Mouse (Mus musculus) hindbrain, embryonic 11.5 days (tissue): ENCODE data around the gene Itgb6. TPM values are rescaled to one million over a fixed set of nuclear protein-coding genes. Genes with fewer than 3 reads are reported as not detected.

ENCODE experiments used
- ATAC-seq: fragments of 200-750 bp; cut with Nextera tagmentation; 2 replicates; pipeline ENCODE4 v1.8.0; 2017; ENCODE audit warnings: mild to moderate bottlenecking, moderate TSS enrichment, moderate library complexity; ENCODE audit not compliant: low FRiP score
- DNase-seq: peaks from one replicate; pipeline ENCODE4 v3.0.0-alpha.2; 2015; ENCODE audit warnings: low spot score
- H3K27ac ChIP-seq: fragments of 300-500 bp; sonication (generic); 2 replicates; pipeline ENCODE4 v1.5.1; 2014; ENCODE audit warnings: mild to moderate bottlenecking, low read depth, low read length
- H3K27me3 ChIP-seq: fragments of 300-500 bp; sonication (generic); 2 replicates; pipeline ENCODE4 v1.6.1; 2014; ENCODE audit warnings: mild to moderate bottlenecking, low read length, moderate library complexity, mixed read lengths; ENCODE audit not compliant: control insufficient read depth, insufficient read depth
- H3K36me3 ChIP-seq: fragments of 300-500 bp; sonication (generic); 2 replicates; pipeline ENCODE4 v1.6.1; 2014; ENCODE audit warnings: mild to moderate bottlenecking, low read length, moderate library complexity, mixed read lengths; ENCODE audit not compliant: control insufficient read depth, insufficient read depth
- H3K4me1 ChIP-seq: fragments of 300-500 bp; sonication (generic); replicated peaks from 2 replicates; pipeline ENCODE4 v1.6.1; 2014; ENCODE audit warnings: low read length, mixed read lengths; ENCODE audit not compliant: control insufficient read depth, insufficient read depth
- H3K4me2 ChIP-seq: fragments of 300-500 bp; sonication (generic); replicated peaks from 2 replicates; pipeline ENCODE4 v1.6.1; 2014; ENCODE audit warnings: mild to moderate bottlenecking, low read depth, low read length
- H3K4me3 ChIP-seq: fragments of 300-500 bp; sonication (generic); 2 replicates; pipeline ENCODE4 v1.5.1; 2014; ENCODE audit warnings: low read depth, low read length
- H3K9ac ChIP-seq: fragments of 300-500 bp; sonication (generic); 2 replicates; pipeline ENCODE4 v1.6.1; 2014; ENCODE audit warnings: low read depth, low read length
- H3K9me3 ChIP-seq: fragments of 300-500 bp; sonication (generic); 2 replicates; pipeline ENCODE4 v1.6.1; 2016; ENCODE audit warnings: low read length; ENCODE audit not compliant: control insufficient read depth
- WGBS: fragments of 180-500 bp; shearing (Covaris S2); extraction: QIAGEN DNeasy Blood & Tissue Kit; methylation state at CpG from one replicate; pipeline ENCODE4 v1.1.7; 2014; 5-methylcytosine and 5-hydroxymethylcytosine counted together
- polyA plus RNA-seq: library from polyadenylated mRNA; unstranded; fragments of >200 nt; fragmentation: Nextera tagmentation; extraction: Ambion mirVana; gene quantifications from 2 replicates; pipeline ENCODE4 v1.2.1, GENCODE M21; 2014

Gene Itgb6
- 0.45 and 0.71 TPM in 2 replicates for polyA plus RNA-seq

DNA sequence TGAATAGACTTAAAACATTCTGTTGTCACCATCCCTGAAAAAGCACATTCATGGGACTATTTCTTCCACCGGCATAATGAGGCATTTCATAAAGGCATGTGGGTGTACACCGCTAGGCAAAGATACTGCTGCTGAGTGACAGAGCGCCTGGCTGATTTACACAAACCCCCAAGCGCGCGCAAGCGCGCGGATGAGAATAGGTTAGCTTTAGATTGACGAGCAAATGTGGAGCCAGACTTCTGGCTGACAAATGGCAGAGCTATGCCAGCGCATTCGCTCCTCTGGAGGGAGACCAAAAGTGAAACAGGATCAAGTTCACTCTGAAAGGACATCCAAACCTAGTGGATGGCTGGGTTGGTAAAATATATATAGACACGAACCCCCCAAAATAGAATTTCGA lies at the start of gene Itgb6:
TSS of gene Itgb6 (minus strand) at position 130 of the 400 bp plus-strand sequence.
- Histone ChIP-seq H3K27me3 (no peaks in the 10 kb centered on the region), H3K9me3 (no peaks in the 10 kb centered on the region), H3K4me2 (no peak within 1 kb of the TSS), H3K27ac (no peak within 1 kb of the TSS), H3K4me1 (no peaks in the 10 kb centered on the region), H3K9ac (no peak within 1 kb of the TSS), H3K4me3 (no peak within 1 kb of the TSS), H3K36me3 (no peaks in the 10 kb centered on the region)
- 79% methylated on average over 14 of the region's 14 CpGs for WGBS
- no peak for DNase-seq
- no peak for ATAC-seq

DNA sequence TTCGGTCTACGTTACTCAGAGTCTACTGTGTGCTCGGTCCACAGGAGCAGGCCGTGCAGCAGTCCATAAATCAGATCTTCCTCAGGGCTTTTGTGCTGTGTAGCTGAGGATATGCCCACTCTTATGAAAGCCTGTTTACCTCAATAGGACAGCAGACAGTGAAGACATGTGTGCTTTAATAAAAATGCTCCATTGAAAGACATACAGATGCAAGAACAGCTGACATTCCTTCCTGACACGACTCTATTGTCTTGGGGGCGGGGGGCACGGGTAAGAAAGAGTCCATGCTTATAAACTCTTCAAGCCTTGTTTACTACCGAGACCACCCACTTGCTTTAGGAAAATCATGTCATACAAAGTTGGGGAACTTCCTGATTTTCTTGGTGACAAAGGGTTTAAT lies 44.0 kb upstream of the Itgb6 start:
- no peak overlapping the region for H3K4me3 ChIP-seq
- no peak for DNase-seq
- no peak for ATAC-seq
- no peaks in the 10 kb centered on the region for H3K4me1 ChIP-seq
- H3K4me2 ChIP-seq, result no peak overlapping the region
- H3K27ac ChIP-seq, result no peak overlapping the region
- no peak overlapping the region for H3K9ac ChIP-seq
- no peaks in the 10 kb centered on the region for H3K9me3 ChIP-seq
- 72% methylated on average over 8 of the region's 8 CpGs for WGBS
- H3K27me3 ChIP-seq, result no peaks in the 10 kb centered on the region
- H3K36me3 ChIP-seq, result no peaks in the 10 kb centered on the region

DNA sequence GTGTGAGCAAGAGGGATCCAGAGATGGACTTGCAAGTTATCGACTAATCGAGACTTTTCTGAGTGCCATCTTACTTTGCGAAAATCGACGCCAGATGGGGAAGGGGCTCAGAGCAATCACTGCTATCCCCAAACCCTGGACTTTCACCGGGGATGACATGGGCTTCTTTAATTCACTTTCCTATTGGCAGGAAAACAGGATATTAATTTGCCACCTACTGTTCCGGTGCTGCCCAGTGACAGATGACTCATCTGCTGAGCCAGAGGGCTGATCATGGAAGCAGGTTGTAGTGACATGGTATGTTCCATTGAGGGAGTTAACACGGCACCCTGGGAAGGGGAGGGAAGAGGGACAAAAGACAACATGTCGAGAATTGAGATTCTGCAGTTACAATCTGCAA lies 33.8 kb upstream of the Itgb6 start:
- Histone ChIP-seq H3K27ac (no peak overlapping the region), H3K36me3 (no peaks in the 10 kb centered on the region), H3K4me2 (no peak overlapping the region), H3K27me3 (no peaks in the 10 kb centered on the region), H3K9ac (no peak overlapping the region), H3K4me3 (no peak overlapping the region), H3K4me1 (no peaks in the 10 kb centered on the region), H3K9me3 (no peaks in the 10 kb centered on the region)
- 90% methylated on average over 9 of the region's 9 CpGs for WGBS
- ATAC-seq (no peak), DNase-seq (no peak)

DNA sequence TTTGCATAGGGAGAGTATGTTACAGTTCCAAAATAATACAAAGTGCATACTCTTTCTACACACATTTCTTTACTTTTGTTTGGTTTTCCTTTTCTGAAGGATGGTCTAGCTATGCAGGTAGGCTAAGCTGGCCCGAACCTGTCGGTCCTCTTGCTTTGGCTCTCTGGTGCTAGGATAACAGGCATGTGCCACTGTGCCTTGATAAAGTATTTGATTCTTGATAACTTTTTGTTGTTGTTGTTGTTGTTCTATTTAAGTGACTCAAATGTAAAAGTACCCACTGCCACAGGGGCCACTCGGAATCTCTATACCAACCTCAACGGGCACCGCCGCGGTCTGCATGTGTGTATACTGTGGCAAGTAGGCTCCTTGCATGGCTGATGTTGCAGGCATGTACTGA lies 32.7 kb upstream of the Itgb6 start:
- Histone ChIP-seq H3K27ac (no peak overlapping the region), H3K4me3 (no peak overlapping the region), H3K36me3 (no peaks in the 10 kb centered on the region), H3K4me2 (no peak overlapping the region), H3K9ac (no peak overlapping the region), H3K9me3 (no peaks in the 10 kb centered on the region), H3K27me3 (no peaks in the 10 kb centered on the region), H3K4me1 (no peaks in the 10 kb centered on the region)
- no peak for ATAC-seq
- WGBS, result 97% methylated on average over 7 of the region's 7 CpGs
- no peak for DNase-seq

DNA sequence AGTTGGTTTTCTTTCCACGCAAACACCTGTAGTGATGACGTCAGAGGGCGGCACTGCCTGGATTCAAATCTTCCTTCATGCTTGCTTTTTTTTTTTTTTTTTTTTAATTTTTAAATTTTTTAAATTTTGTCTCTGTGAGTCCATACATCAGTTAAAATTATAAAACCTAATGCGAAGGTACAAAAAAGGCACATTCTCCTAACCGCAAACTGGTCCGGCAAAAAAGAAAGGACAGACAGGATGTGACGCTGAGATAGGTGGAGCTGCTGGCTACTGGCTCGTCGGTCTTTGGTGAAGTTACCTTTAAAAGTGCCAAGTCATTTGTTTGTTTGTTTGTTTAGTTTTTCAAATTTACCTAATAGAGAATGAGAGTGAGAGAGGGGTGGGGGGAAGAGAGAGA lies 28.8 kb upstream of the Itgb6 start:
- H3K27me3 ChIP-seq, result no peaks in the 10 kb centered on the region
- no peaks in the 10 kb centered on the region for H3K36me3 ChIP-seq
- H3K4me2 ChIP-seq, result no peak overlapping the region
- WGBS, result 94% methylated on average over 9 of the region's 9 CpGs
- no peak for ATAC-seq
- H3K9ac ChIP-seq, result no peak overlapping the region
- no peaks in the 10 kb centered on the region for H3K9me3 ChIP-seq
- H3K4me1 ChIP-seq, result no peaks in the 10 kb centered on the region
- no peak overlapping the region for H3K4me3 ChIP-seq
- H3K27ac ChIP-seq, result no peak overlapping the region
- DNase-seq, result no peak

DNA sequence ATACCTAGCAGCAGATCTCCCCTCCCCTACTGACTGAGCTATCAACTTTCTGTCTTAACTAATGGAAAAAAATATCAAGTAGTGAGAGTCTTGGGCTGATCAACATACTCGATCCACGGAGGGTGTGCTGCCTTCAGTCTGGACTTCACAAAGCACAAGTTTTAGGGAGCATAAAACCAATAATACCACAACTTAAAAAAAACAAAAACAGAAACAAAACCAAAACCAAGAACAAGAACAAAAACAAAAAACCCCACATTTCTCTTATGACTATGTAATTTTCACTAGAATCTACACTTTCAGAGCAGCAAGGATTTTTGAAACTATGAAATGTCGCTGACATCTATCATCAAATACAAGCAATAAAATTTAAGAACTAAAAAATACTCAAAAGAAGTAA lies 28.1 kb upstream of the Itgb6 start:
- no peak overlapping the region for H3K27ac ChIP-seq
- no peaks in the 10 kb centered on the region for H3K4me1 ChIP-seq
- H3K9ac ChIP-seq, result no peak overlapping the region
- no peaks in the 10 kb centered on the region for H3K36me3 ChIP-seq
- DNase-seq (no peak), ATAC-seq (no peak)
- 87% methylated on average over 3 of the region's 3 CpGs for WGBS
- no peak overlapping the region for H3K4me2 ChIP-seq
- H3K27me3 ChIP-seq, result no peaks in the 10 kb centered on the region
- H3K4me3 ChIP-seq, result no peak overlapping the region
- H3K9me3 ChIP-seq, result no peaks in the 10 kb centered on the region

DNA sequence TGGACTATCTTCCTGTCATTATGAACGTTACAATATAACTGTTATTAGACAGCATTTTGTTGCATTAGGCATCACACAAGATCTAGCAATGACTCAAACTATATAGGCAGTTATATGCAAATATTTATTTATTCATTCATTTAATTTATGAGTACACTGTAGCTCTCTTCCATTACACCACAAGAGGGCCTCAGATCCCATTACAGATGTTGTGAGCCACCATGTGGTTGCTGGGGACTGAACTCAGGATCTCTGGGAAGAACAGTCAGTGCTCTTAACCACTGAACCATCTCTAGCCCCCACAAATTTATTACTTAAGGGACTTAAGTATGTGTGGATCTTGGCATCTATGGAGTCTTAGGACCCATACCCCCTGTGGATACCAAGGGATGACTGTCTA lies 26.1 kb upstream of the Itgb6 start:
- H3K9me3 ChIP-seq, result no peaks in the 10 kb centered on the region
- ATAC-seq (no peak), DNase-seq (no peak)
- WGBS, result 94% methylated on average over 1 of the region's 1 CpGs
- no peaks in the 10 kb centered on the region for H3K4me1 ChIP-seq
- no peak overlapping the region for H3K27ac ChIP-seq
- H3K36me3 ChIP-seq, result no peaks in the 10 kb centered on the region
- H3K27me3 ChIP-seq, result no peaks in the 10 kb centered on the region
- H3K4me3 ChIP-seq, result no peak overlapping the region
- no peak overlapping the region for H3K9ac ChIP-seq
- no peak overlapping the region for H3K4me2 ChIP-seq

DNA sequence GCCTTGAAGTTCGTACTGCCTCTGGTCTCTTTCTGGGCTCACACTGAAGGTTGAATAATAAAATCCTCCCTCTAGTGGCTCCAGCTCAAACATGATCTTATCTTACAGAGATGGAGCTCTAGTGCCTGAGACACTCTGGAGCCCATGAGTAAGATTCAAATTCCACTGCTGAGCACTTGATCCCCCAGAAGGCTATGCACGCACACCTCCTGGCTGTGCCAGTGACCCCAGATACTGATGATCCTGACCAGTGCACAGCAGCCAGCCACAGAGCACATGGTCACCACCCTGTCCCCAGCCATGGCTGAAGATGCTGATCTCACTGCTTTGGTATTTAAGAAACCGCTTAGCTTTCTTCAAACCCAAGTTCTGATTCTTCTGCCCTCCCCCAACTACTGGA lies 25.1 kb upstream of the Itgb6 start:
- Histone ChIP-seq H3K4me1 (no peaks in the 10 kb centered on the region), H3K27me3 (no peaks in the 10 kb centered on the region), H3K9ac (no peak overlapping the region), H3K36me3 (no peaks in the 10 kb centered on the region), H3K27ac (no peak overlapping the region), H3K4me3 (no peak overlapping the region), H3K4me2 (no peak overlapping the region), H3K9me3 (no peaks in the 10 kb centered on the region)
- no peak for ATAC-seq
- DNase-seq, result no peak
- 83% methylated on average over 3 of the region's 3 CpGs for WGBS

DNA sequence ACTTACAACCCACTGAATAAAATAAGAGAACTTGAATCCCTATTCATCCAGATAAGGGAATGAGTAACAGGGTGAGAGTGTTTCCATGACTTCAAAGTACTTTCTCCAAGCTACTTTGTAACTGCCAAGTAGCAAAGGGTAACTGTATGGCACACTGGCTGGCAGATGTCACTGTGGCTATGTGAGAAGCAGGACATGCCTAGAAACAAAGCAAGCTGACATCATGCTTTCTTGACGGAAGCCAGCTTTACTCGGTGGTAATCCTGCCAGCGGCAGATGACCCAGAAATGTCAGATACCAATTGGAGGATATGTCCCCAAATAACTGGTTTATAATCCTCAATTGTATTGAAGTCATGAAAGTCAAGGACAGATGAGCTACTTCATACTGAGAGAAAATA lies 22.2 kb upstream of the Itgb6 start:
- H3K4me2 ChIP-seq, result no peak overlapping the region
- no peak overlapping the region for H3K4me3 ChIP-seq
- DNase-seq (no peak), ATAC-seq (no peak)
- no peaks in the 10 kb centered on the region for H3K4me1 ChIP-seq
- WGBS, result 77% methylated on average over 3 of the region's 3 CpGs
- no peak overlapping the region for H3K9ac ChIP-seq
- H3K27me3 ChIP-seq, result no peaks in the 10 kb centered on the region
- H3K9me3 ChIP-seq, result no peaks in the 10 kb centered on the region
- no peaks in the 10 kb centered on the region for H3K36me3 ChIP-seq
- H3K27ac ChIP-seq, result no peak overlapping the region
